8 mouse cellular contexts compared by ENCODE assay signal in genomic region chr17:44672806-44673205, GRCm38 (mm10).
DNase-seq lines count a peak whose midpoint lies in the region; ATAC-seq and TF ChIP-seq lines count a peak whose summit lies in the region.

No protein-coding gene starts in this region.

- peak in 1 of 2 experiments; percentile 49; a peak in 2 of 4 replicates for TF ChIP-seq CTCF in CH12.LX (conservative IDR thresholded peaks at IDR 0.05 in 1 of 2, IDR thresholded peaks at IDR 0.05 in 1 of 2; ENCODE audit: low read depth in 2 of 2, low read length in 2 of 2)

- H3K9me3 ChIP-seq in heart, embryonic 15.5 days (replicated peaks): no peaks in the 10 kb centered on the region
- no peaks in the 10 kb centered on the region for H3K9me3 ChIP-seq in CH12.LX (replicated peaks; ENCODE audit: low read length)
- no peaks in the 10 kb centered on the region for H3K9me3 ChIP-seq in kidney, embryonic 16.5 days (ENCODE audit: low read length)

- H3K4me2 ChIP-seq in heart, embryonic 15.5 days: peak overlapping the region; percentile 14; the same call in 1 of the 2 replicates
- no peak overlapping the region for H3K4me2 ChIP-seq in CH12.LX (ENCODE audit: insufficient read depth, low read depth, poor library complexity, severe bottlenecking)
- no peak overlapping the region for H3K4me2 ChIP-seq in kidney, embryonic 16.5 days (replicated peaks; ENCODE audit: low read depth, low read length)

- TF ChIP-seq POLR2A in CH12.LX (IDR thresholded peaks at IDR 0.05; ENCODE audit: low read depth, low read length): no peak

- DNase-seq in heart, adult 11 months: no peak
- peak; percentile 43 for DNase-seq in CH12.LX (ENCODE audit: extremely low read depth)
- peak; percentile 52 for DNase-seq in spleen, adult 12 weeks (ENCODE audit: low spot score)
- no peak for DNase-seq in adrenal gland, postnatal 25 days
- DNase-seq in cerebellum, adult 8-10 months: no peak

- H3K27me3 ChIP-seq in heart, embryonic 15.5 days: no peaks in the 10 kb centered on the region
- no peaks in the 10 kb centered on the region for H3K27me3 ChIP-seq in CH12.LX (replicated peaks)
- H3K27me3 ChIP-seq in kidney, embryonic 16.5 days (ENCODE audit: insufficient read depth, low read length): no peaks in the 10 kb centered on the region

- peak overlapping the region; percentile 73 for H3K27ac ChIP-seq in heart, embryonic 15.5 days
- no peak overlapping the region for H3K27ac ChIP-seq in CH12.LX (ENCODE audit: insufficient read depth, low read depth)
- no peak overlapping the region for H3K27ac ChIP-seq in kidney, embryonic 16.5 days (ENCODE audit: low read length)

- H3K9ac ChIP-seq in heart, embryonic 15.5 days: no peak overlapping the region
- H3K9ac ChIP-seq in CH12.LX (ENCODE audit: insufficient read depth, low read depth): no peak overlapping the region
- H3K9ac ChIP-seq in kidney, embryonic 16.5 days (replicated peaks; ENCODE audit: low read length): no peak overlapping the region

- peaks cover 23% of the 10 kb centered on the region for H3K4me1 ChIP-seq in heart, embryonic 15.5 days (replicated peaks)
- H3K4me1 ChIP-seq in CH12.LX (ENCODE audit: control insufficient read depth in 1 of 2, insufficient read depth in 2 of 2): peaks cover 10 to 23% of the 10 kb centered on the region in 2 experiments
- H3K4me1 ChIP-seq in kidney, embryonic 16.5 days (ENCODE audit: insufficient read depth, low read length): no peaks in the 10 kb centered on the region

- H3K79me2 ChIP-seq in CH12.LX (replicated peaks; ENCODE audit: control insufficient read depth, extremely low read depth, insufficient read depth, poor library complexity, severe bottlenecking): no peaks in the 10 kb centered on the region; the same call in 1 of the 2 replicates

- H3K4me3 ChIP-seq in heart, embryonic 15.5 days: no peak overlapping the region
- no peak overlapping the region for H3K4me3 ChIP-seq in CH12.LX (replicated peaks in 1 of 3; ENCODE audit: low read depth in 2 of 3, low read length in 2 of 3, poor library complexity in 1 of 3)
- H3K4me3 ChIP-seq in kidney, embryonic 16.5 days (ENCODE audit: low read length): no peak overlapping the region

- no peak; the same call in none of the 2 replicates for TF ChIP-seq RAD21 in CH12.LX (IDR thresholded peaks at IDR 0.05; ENCODE audit: low read depth, low read length)

- dilution Hi-C loops in CH12.LX (cut with MboI; ENCODE audit: extremely low pct_ligation_motif_present, extremely low pct_unique_long_range_greater_than_20kb, low sequenced_read_pairs): no loop called here

- no peak for ATAC-seq in heart, embryonic 15.5 days (replicated peaks; ENCODE audit: insufficient number of reproducible peaks, insufficient read depth, low FRiP score, low read depth)
- ATAC-seq in erythroblast, adult 5-6 weeks (replicated peaks; ENCODE audit: low FRiP score, poor library complexity, severe bottlenecking): peak; percentile 46
- no peak for ATAC-seq in kidney, embryonic 16.5 days (ENCODE audit: low FRiP score, low TSS enrichment)

- WGBS in heart, embryonic 15.5 days: 63% methylated on average over 7 of the region's 7 CpGs
- 74% methylated on average over 7 of the region's 7 CpGs for WGBS in kidney, embryonic 16.5 days

- TF ChIP-seq EP300 in CH12.LX (IDR thresholded peaks at IDR 0.05; ENCODE audit: low read length): no peak

- in situ Hi-C loops in CH12.LX (cut with MboI; ENCODE audit: low pct_ligation_motif_present, low pct_unique_long_range_greater_than_20kb, low sequenced_read_pairs): no loop called here

- H3K36me3 ChIP-seq in heart, embryonic 15.5 days: no peaks in the 10 kb centered on the region
- peaks cover 0 to 2% of the 10 kb centered on the region in 2 experiments for H3K36me3 ChIP-seq in CH12.LX (replicated peaks in 1 of 2; ENCODE audit: control insufficient read depth in 1 of 2, insufficient read depth in 1 of 2, low read length in 1 of 2)
- no peaks in the 10 kb centered on the region for H3K36me3 ChIP-seq in kidney, embryonic 16.5 days (ENCODE audit: insufficient read depth, low read length)

TF ChIP-seq in CH12.LX, 34 proteins besides CTCF, POLR2A, EP300 and RAD21:
- TF ChIP-seq TCF12 (IDR thresholded peaks at IDR 0.05; ENCODE audit: low read depth, low read length): 0 out of 2 replicates have a peak, but pooled peaks have one; percentile 13
- peak; percentile 28; the same call in 1 of the 2 replicates for TF ChIP-seq SMC3 (IDR thresholded peaks at IDR 0.05; ENCODE audit: low read depth, low read length)
- no peak for TF ChIP-seq ZMIZ1 (IDR thresholded peaks at IDR 0.05; ENCODE audit: low read depth, low read length)
- TF ChIP-seq CHD1 (IDR thresholded peaks at IDR 0.05; ENCODE audit: low read depth, low read length): no peak
TF ChIP-seq in CH12.LX: peak in this region for 2.

Comparison
In these comparisons a context has a peak if more than half of its experiments do, and no peak if none do; other contexts are left out.
1. DNase-seq: peak in CH12.LX (single experiment) and spleen, adult 12 weeks (single experiment); none in heart, adult 11 months (single experiment), adrenal gland, postnatal 25 days (single experiment) and cerebellum, adult 8-10 months (single experiment).